Mouse (Mus musculus) lung, adult 2 months (tissue): ENCODE results near the gene Gk.

ENCODE experiments used
- CTCF ChIP-seq: fragments of 200-500 bp; IDR thresholded peaks from 2 replicates; pipeline ENCODE4 v1.5.1; 2011; ENCODE audit warnings: mild to moderate bottlenecking, low read length, control low read depth; ENCODE audit not compliant: insufficient read depth
- POLR2A ChIP-seq: fragments of 200-500 bp; IDR thresholded peaks from 2 replicates; pipeline ENCODE4 v1.6.1; 2011; ENCODE audit warnings: low read depth, mild to moderate bottlenecking, control low read depth, low read length, borderline replicate concordance; ENCODE audit errors: extremely low read depth

DNA sequence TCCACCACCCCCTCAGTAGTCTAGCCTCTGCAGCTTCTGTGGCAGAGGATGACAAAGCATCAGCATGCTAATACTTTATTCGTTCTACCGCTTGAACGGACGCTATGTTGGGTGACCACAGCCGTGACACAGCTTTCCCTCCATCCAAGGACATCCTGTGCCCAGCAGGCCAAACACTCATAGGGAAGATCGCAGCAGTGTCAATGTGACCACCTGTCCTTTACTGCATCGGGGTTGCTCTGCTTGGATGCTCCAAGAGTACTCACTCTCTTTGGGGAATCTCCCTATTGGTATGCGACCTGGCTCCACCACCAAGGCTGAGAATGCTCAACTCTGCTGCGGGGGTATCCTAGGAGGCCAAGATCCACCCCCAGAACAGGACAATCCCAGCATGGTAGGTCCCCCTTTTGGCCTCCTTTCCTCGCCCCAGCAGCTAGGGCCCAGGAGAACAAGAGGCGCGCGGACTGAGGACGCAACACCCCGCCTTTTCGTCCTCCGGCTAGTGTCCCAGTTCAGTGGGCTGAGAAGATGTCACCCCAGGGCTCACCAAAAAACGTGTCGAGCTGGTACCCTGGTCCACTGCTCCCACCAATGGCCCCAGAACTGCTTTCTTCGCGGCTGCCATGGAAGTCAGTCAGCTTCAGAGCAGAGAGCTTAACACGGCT, 608 bp downstream of the Gk start:
- TF ChIP-seq CTCF (no peak), POLR2A (no peak)
